15 mouse cellular contexts compared by ENCODE assay signal in the genomic region with DNA sequence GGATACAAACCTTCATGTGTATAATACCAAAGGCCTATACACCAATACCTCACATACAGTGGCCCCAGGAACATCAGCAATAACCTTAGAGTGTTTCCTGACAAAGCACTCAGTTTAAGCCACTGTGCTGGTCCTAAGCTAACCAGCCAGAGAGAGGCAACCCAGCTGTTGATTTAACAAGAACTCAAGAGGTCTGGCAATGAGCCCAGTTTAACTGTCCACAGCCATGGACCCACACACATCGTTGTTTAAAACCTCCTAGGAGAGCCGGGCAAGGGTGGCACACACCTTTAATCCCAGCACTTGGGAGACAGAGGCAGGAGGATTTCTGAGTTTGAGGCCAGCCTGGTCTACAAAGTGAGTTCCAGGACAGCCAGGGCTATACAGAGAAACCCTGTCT. TPM values are rescaled to one million over a fixed set of nuclear protein-coding genes. Genes with fewer than 3 reads are reported as not detected.
DNase-seq lines count a peak whose midpoint lies in the region; ATAC-seq lines count a peak whose summit lies in the region.
"Had no signal": no experiment of that assay in that cellular context is flagged by ENCODE, and none has a peak within 500 bp of the region (broad histone marks: within the 10 kb centered on the region; RNA-seq: fewer than 3 reads in every experiment).

No protein-coding gene starts in this region.

- intact Hi-C loops in left cerebral cortex, postnatal 36 days (cut with DNase I): no loop called here

- no peaks in the 10 kb centered on the region for H3K27me3 ChIP-seq in forebrain, embryonic 14.5 days (replicated peaks; ENCODE audit: control insufficient read depth, insufficient read depth, low read length)
- no peaks in the 10 kb centered on the region for H3K27me3 ChIP-seq in forebrain, embryonic 10.5 days (ENCODE audit: poor library complexity, severe bottlenecking)
- H3K27me3 ChIP-seq in kidney, embryonic 14.5 days (ENCODE audit: control insufficient read depth, insufficient read depth, low read length): no peaks in the 10 kb centered on the region
- H3K27me3 ChIP-seq: limb, embryonic 15.5 days had no signal

- no peak overlapping the region for H3K4me2 ChIP-seq in forebrain, embryonic 14.5 days (ENCODE audit: low read length)
- no peak overlapping the region for H3K4me2 ChIP-seq in kidney, embryonic 14.5 days (replicated peaks; ENCODE audit: low read depth, low read length)
- H3K4me2 ChIP-seq: limb, embryonic 15.5 days had no signal

- 24% methylated on average over 2 of the region's 2 CpGs for WGBS in forebrain, embryonic 14.5 days
- WGBS in forebrain, embryonic 10.5 days: 86% methylated on average over 2 of the region's 2 CpGs
- 51% methylated on average over 2 of the region's 2 CpGs for WGBS in kidney, embryonic 14.5 days

- no peaks in the 10 kb centered on the region for H3K36me3 ChIP-seq in forebrain, embryonic 14.5 days (ENCODE audit: control insufficient read depth, insufficient read depth, low read length)
- H3K36me3 ChIP-seq in forebrain, embryonic 10.5 days (replicated peaks): no peaks in the 10 kb centered on the region
- H3K36me3 ChIP-seq in kidney, embryonic 14.5 days (ENCODE audit: control insufficient read depth, insufficient read depth, low read length): no peaks in the 10 kb centered on the region
- H3K36me3 ChIP-seq: G1E; limb, embryonic 15.5 days had no signal

- no peak overlapping the region for H3K4me3 ChIP-seq in forebrain, embryonic 14.5 days (ENCODE audit: low read depth, low read length)
- no peak overlapping the region for H3K4me3 ChIP-seq in forebrain, embryonic 10.5 days
- H3K4me3 ChIP-seq in kidney, embryonic 14.5 days (ENCODE audit: low read length): no peak overlapping the region
- H3K4me3 ChIP-seq: limb, embryonic 15.5 days had no signal

- H3K9me3 ChIP-seq in forebrain, embryonic 14.5 days (replicated peaks; ENCODE audit: control insufficient read depth, low read length): no peaks in the 10 kb centered on the region
- H3K9me3 ChIP-seq in forebrain, embryonic 10.5 days: no peaks in the 10 kb centered on the region
- no peaks in the 10 kb centered on the region for H3K9me3 ChIP-seq in kidney, embryonic 14.5 days (ENCODE audit: control insufficient read depth, low read length)
- H3K9me3 ChIP-seq: limb, embryonic 15.5 days had no signal

- DNase-seq in forebrain, embryonic 14.5 days (ENCODE audit: low spot score): peak; percentile 54
- DNase-seq in forebrain, embryonic 10.5 days (ENCODE audit: extremely low spot score, low spot score): no peak
- peak; percentile 14 to 31 for DNase-seq in kidney, adult 8-10 months
- DNase-seq in 3T3-L1 (ENCODE audit: low read depth, low spot score): peak; percentile 32
- DNase-seq in spleen, postnatal 10 days (ENCODE audit: low spot score in 2 of 2): no peak
- DNase-seq in left cerebral cortex, postnatal 36 days (ENCODE audit: low spot score in 2 of 2): no peak
- DNase-seq: cerebellum, adult 9-10 months; gastrocnemius, postnatal 14 days had no signal

- no peak overlapping the region for H3K9ac ChIP-seq in forebrain, embryonic 14.5 days (ENCODE audit: low read length)
- no peak overlapping the region for H3K9ac ChIP-seq in kidney, embryonic 14.5 days (ENCODE audit: low read depth, low read length)
- H3K9ac ChIP-seq: limb, embryonic 15.5 days had no signal

- ATAC-seq in forebrain, embryonic 14.5 days: no peak
- no peak for ATAC-seq in kidney, embryonic 14.5 days (ENCODE audit: low FRiP score, low TSS enrichment)
- 0 out of 2 replicates have a peak, but pooled peaks have one; percentile 3 for ATAC-seq in common myeloid progenitor, adult 5-6 weeks (replicated peaks; ENCODE audit: low read depth, poor library complexity, severe bottlenecking)
- ATAC-seq: activated CD4-positive, CD25-positive, alpha-beta regulatory T cell, adult 4 months; hindbrain, embryonic 16.5 days; midbrain, embryonic 16.5 days had no signal

- no peak overlapping the region for H3K27ac ChIP-seq in forebrain, embryonic 14.5 days (ENCODE audit: low read depth, low read length)
- no peak overlapping the region for H3K27ac ChIP-seq in forebrain, embryonic 10.5 days
- no peak overlapping the region for H3K27ac ChIP-seq in kidney, embryonic 14.5 days (ENCODE audit: low read depth, low read length)
- H3K27ac ChIP-seq: limb, embryonic 15.5 days had no signal

- H3K4me1 ChIP-seq in forebrain, embryonic 14.5 days (ENCODE audit: control insufficient read depth, insufficient read depth, low read length): peaks cover 18% of the 10 kb centered on the region
- H3K4me1 ChIP-seq in forebrain, embryonic 10.5 days: peaks cover 59% of the 10 kb centered on the region
- H3K4me1 ChIP-seq in kidney, embryonic 14.5 days (ENCODE audit: control insufficient read depth, insufficient read depth, low read length): 0 out of 2 replicates have a peak, but pooled peaks cover 10% of the 10 kb centered on the region

RNA-seq across cellular contexts. Expression of a gene that starts 18.0 kb away (rescaled TPM):
- 8.2 and 10.6 TPM in 2 replicates for polyA plus RNA-seq in forebrain, embryonic 14.5 days (2014; fragmentation: Nextera tagmentation; extraction: Ambion mirVana)
- polyA plus RNA-seq in forebrain, embryonic 10.5 days (2016; fragmentation: Nextera tagmentation; extraction: Ambion mirVana): 14.4 and 15.9 TPM in 2 replicates
- 13.5 and 18.6 TPM in 2 replicates for polyA plus RNA-seq in kidney, embryonic 14.5 days (2014; fragmentation: Nextera tagmentation; extraction: Ambion mirVana)
- 12.2 and 15.8 TPM in 2 replicates for total RNA-seq in common myeloid progenitor, adult 5-6 weeks (2017)
- total RNA-seq in left cerebral cortex, postnatal 36 days (2021): 1 to 10 TPM; 6.1 to 6.2 TPM
- polyA plus RNA-seq: G1E had no signal

Comparison
In these comparisons a context has a peak if more than half of its experiments do, and no peak if none do; other contexts are left out.
1. DNase-seq: peak in forebrain, embryonic 14.5 days (single experiment), kidney, adult 8-10 months (2 of 2) and 3T3-L1 (single experiment); none in forebrain, embryonic 10.5 days (single experiment), spleen, postnatal 10 days (0 of 2) and left cerebral cortex, postnatal 36 days (0 of 2).